Mouse (Mus musculus) midbrain, postnatal 0 days (tissue): ENCODE data around the gene Shroom2. TPM values are rescaled to one million over a fixed set of nuclear protein-coding genes. Genes with fewer than 3 reads are reported as not detected.
A peak's percentile ranks its signal among the peaks of the same experiment; 100 is the strongest.

Source experiments
- ATAC-seq: fragments of 200-750 bp; cut with Nextera tagmentation; 2 replicates; pipeline ENCODE4 v1.8.0; 2017; ENCODE audit warnings: moderate number of reproducible peaks, mild to moderate bottlenecking, moderate TSS enrichment, moderate library complexity; ENCODE audit not compliant: low FRiP score
- DNase-seq: peaks from one replicate; pipeline ENCODE4 v3.0.0-alpha.2; 2015; ENCODE audit warnings: low spot score
- H3K27ac ChIP-seq: fragments of 300-500 bp; sonication (generic); 2 replicates; pipeline ENCODE4 v1.5.1; 2014; ENCODE audit warnings: low read depth, mild to moderate bottlenecking, low read length, mixed read lengths
- H3K27me3 ChIP-seq: fragments of 300-500 bp; sonication (generic); 2 replicates; pipeline ENCODE4 v1.6.1; 2014; ENCODE audit warnings: low read length, control low read depth, mixed read lengths; ENCODE audit not compliant: insufficient read depth
- H3K36me3 ChIP-seq: fragments of 300-500 bp; sonication (generic); 2 replicates; pipeline ENCODE4 v1.6.1; 2014; ENCODE audit warnings: low read length, control low read depth, mixed read lengths; ENCODE audit not compliant: insufficient read depth
- H3K4me1 ChIP-seq: fragments of 300-500 bp; sonication (generic); 2 replicates; pipeline ENCODE4 v1.6.1; 2014; ENCODE audit warnings: mild to moderate bottlenecking, control low read depth, antibody characterized with exemption, low read length, mixed read lengths; ENCODE audit not compliant: insufficient read depth
- H3K4me2 ChIP-seq: fragments of 300-500 bp; sonication (generic); 2 replicates; pipeline ENCODE4 v1.6.1; 2014; ENCODE audit warnings: low read depth, mild to moderate bottlenecking, low read length, mixed read lengths; ENCODE audit not compliant: poor library complexity, severe bottlenecking
- H3K4me3 ChIP-seq: fragments of 300-500 bp; sonication (generic); 2 replicates; pipeline ENCODE4 v1.5.1; 2014; ENCODE audit warnings: low read depth, mild to moderate bottlenecking, low read length, moderate library complexity
- H3K9ac ChIP-seq: fragments of 300-500 bp; sonication (generic); replicated peaks from 2 replicates; pipeline ENCODE4 v1.6.1; 2014; ENCODE audit warnings: mild to moderate bottlenecking, low read length, moderate library complexity, mixed read lengths; ENCODE audit not compliant: poor library complexity, severe bottlenecking
- H3K9me3 ChIP-seq: fragments of 300-500 bp; sonication (generic); 2 replicates; pipeline ENCODE4 v1.6.1; 2016; ENCODE audit warnings: low read length, control low read depth
- CTCF ChIP-seq: IDR thresholded peaks from 2 replicates; pipeline ENCODE4 v1.5.1; 2016; ENCODE audit warnings: antibody characterized with exemption, mild to moderate bottlenecking
- WGBS: fragments of 180-500 bp; shearing (Covaris S2); extraction: QIAGEN DNeasy Blood & Tissue Kit; methylation state at CpG from one replicate; pipeline ENCODE4 v1.1.7; 2014; 5-methylcytosine and 5-hydroxymethylcytosine counted together
- polyA plus RNA-seq: library from polyadenylated mRNA; unstranded; fragments of >200 nt; fragmentation: Nextera tagmentation; extraction: Ambion mirVana; gene quantifications from 2 replicates; pipeline ENCODE4 v1.2.1, GENCODE M21; 2015
- total RNA-seq: library from RNA; depleted of rRNA; stranded (reverse); fragments of >200 nt; gene quantifications from 2 replicates; pipeline ENCODE4 v1.2.3, GENCODE M21; 2014; rRNA removed

The Shroom2 gene
- total RNA-seq (336 and 376 TPM in 2 replicates), polyA plus RNA-seq (143 and 148 TPM in 2 replicates)

DNA sequence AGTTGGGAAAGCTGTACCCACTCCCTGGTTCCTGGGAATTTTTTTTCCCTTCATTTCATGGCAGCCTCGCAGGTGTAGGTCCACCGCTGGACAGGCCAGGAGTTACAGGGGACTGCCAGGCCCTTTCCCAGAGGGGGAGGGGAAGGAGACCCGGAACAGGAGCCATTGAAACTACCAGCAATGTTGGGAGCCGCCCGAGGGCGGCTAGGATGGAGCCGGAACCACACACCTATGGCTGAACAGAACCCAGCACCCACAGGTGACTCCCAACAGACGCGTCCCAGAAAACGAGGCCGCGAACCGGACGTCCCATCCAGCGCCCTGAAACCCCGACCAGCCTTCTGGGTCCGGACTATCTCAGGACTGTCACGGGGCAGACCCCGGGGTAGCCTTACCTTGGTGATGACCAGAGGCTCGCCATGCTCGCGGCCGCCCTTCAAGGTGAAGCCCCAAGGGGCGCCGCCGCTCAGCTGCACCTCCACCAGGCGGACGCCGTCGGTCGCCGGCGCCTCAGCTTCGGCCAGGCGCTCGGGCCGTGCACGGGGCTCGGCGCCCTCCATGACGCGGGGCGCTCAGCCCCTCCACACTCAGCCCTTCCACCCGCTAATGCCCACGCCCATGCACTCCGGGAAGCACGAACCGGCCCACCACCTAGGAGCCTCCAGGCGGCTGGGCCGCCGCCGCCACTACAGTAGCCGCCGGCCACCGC lies at the start of gene Shroom2:
TSS of gene Shroom2 (minus strand) at position 575 of the 709 bp plus-strand sequence.
- H3K27me3 ChIP-seq: peaks cover 6% of the 10 kb centered on the region; the same call in 1 of the 2 replicates
- no peak for TF ChIP-seq CTCF
- H3K27ac ChIP-seq: no peak within 1 kb of the TSS
- peak within 1 kb of the TSS; percentile 60 for H3K9ac ChIP-seq
- WGBS: 16% methylated on average over 50 of the region's 55 CpGs
- no peaks in the 10 kb centered on the region for H3K4me1 ChIP-seq
- H3K4me3 ChIP-seq: peak within 1 kb of the TSS; percentile 52
- no peaks in the 10 kb centered on the region for H3K9me3 ChIP-seq
- no peaks in the 10 kb centered on the region for H3K36me3 ChIP-seq
- ATAC-seq (peak; percentile 86), DNase-seq (no peak)
- peak within 1 kb of the TSS; percentile 65 for H3K4me2 ChIP-seq

DNA sequence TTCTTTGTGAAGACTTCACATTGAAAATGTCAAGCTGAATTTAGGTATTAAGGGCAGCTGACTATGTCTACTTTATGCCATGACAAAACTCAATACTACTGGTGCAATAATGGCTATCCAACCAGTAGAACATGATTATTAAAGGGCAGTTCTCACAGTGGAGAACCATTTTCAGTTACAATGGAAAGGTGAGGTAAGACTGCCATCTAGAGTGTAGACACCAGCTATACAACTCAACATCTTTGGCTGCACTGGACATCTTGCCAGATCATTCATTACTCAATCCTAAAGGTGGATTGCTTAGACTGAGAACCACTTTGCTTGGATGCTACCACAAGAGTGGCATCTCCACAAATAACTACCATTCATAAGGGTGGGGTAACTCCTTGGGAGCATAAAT lies 49.7 kb upstream of the Shroom2 start:
- DNase-seq (peak; percentile 14), ATAC-seq (no peak)
- H3K9me3 ChIP-seq: no peaks in the 10 kb centered on the region
- TF ChIP-seq CTCF: peak; percentile 60
- H3K9ac ChIP-seq: no peak overlapping the region
- no peak overlapping the region for H3K4me3 ChIP-seq
- no peaks in the 10 kb centered on the region for H3K36me3 ChIP-seq
- H3K4me1 ChIP-seq: no peaks in the 10 kb centered on the region
- H3K4me2 ChIP-seq: no peak overlapping the region
- no peaks in the 10 kb centered on the region for H3K27me3 ChIP-seq
- H3K27ac ChIP-seq: no peak overlapping the region

DNA sequence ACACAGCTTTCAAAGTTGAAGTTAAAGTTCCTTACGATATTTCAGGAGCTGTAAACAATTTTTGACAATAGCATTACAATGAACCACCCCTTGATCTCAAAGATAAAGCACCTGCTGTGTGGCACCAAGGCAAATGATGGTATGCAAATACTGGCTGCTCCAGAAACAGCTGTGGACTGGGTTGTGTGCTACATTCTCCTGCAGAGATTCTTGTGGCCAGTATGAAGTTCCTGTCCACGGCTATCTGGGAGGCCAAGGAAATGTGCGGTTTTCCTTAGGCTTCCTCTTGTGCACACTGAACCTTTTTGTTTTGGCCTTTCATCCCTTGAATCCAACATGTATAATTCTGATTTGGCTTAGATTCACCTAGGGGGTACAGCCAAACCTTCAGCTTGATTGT lies 44.1 kb upstream of the Shroom2 start:
- Histone ChIP-seq H3K4me3 (no peak overlapping the region), H3K27me3 (no peaks in the 10 kb centered on the region), H3K4me2 (no peak overlapping the region), H3K9me3 (no peaks in the 10 kb centered on the region), H3K36me3 (no peaks in the 10 kb centered on the region), H3K4me1 (no peaks in the 10 kb centered on the region), H3K9ac (no peak overlapping the region), H3K27ac (no peak overlapping the region)
- WGBS: 72% methylated on average over 3 of the region's 3 CpGs
- DNase-seq (no peak), ATAC-seq (no peak)
- no peak for TF ChIP-seq CTCF

DNA sequence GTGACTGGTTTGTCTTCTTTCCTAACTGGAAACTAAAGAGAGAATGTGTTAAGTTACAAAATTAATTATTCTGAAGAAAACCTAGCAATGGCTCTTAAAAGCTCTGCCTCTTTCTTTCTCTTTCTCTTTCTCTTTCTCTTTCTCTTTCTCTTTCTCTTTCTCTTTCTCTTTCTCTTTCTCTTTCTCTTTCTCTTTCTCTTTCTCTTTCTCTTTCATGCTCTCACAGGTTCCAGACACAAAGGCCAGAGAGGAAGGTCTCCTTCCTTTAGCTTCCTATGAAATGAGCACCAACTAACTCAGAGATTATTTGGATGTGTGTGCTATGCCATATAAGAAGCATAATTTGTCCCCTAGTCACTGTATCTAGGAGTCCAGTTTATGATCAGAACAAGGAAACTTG lies 36.1 kb upstream of the Shroom2 start:
- DNase-seq (no peak), ATAC-seq (no peak)
- H3K36me3 ChIP-seq: no peaks in the 10 kb centered on the region
- H3K9me3 ChIP-seq: no peaks in the 10 kb centered on the region
- H3K4me2 ChIP-seq: no peak overlapping the region
- H3K4me1 ChIP-seq: no peaks in the 10 kb centered on the region
- no peak overlapping the region for H3K27ac ChIP-seq
- peaks cover 7% of the 10 kb centered on the region; the same call in 1 of the 2 replicates for H3K27me3 ChIP-seq
- H3K4me3 ChIP-seq: no peak overlapping the region
- TF ChIP-seq CTCF: no peak
- no peak overlapping the region for H3K9ac ChIP-seq

DNA sequence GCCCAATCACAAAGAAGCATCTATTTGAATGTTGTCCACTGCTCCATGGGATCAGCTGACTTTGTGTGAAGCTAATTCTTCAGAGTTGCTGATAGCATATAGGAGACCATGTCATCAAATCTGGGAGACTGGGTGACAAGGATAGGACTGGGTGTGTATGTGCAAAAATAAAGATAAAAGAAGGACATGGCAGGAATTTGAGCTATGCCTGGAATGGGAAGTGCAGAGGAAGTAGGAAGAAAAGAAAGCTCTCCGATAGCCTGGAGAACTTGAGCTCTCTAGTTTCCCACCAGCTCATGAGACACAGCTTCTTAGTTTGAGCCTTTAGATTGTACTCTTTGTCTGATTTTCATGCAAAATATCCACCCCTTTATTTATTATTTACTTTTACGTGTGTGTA lies 19.3 kb upstream of the Shroom2 start:
- Histone ChIP-seq H3K9ac (no peak overlapping the region), H3K27ac (no peak overlapping the region), H3K4me1 (no peaks in the 10 kb centered on the region), H3K4me2 (no peak overlapping the region), H3K9me3 (no peaks in the 10 kb centered on the region), H3K27me3 (no peaks in the 10 kb centered on the region), H3K4me3 (no peak overlapping the region), H3K36me3 (no peaks in the 10 kb centered on the region)
- DNase-seq (no peak), ATAC-seq (no peak)
- no peak for TF ChIP-seq CTCF
- 91% methylated on average over 2 of the region's 2 CpGs for WGBS

DNA sequence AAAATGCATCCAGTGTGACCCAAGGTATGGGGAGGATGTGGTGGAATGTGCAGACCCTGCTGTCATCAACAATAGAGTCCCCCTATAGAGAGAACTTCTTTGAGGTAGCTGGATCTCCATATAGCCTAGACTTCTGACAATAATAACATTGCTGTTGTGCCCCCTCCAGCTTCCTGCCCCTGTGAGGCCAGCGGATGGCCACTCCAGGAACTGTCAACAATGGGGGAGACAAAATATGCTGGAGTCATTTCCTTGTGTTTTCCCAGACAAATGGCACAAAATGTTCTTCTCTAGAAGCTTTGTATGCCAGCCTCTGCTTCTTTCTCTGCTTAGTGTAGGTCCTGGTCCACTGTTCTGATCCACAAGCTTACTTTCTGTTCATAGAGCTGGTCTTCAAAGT lies 18.9 kb upstream of the Shroom2 start:
- H3K27ac ChIP-seq: no peak overlapping the region
- no peaks in the 10 kb centered on the region for H3K36me3 ChIP-seq
- ATAC-seq (no peak), DNase-seq (no peak)
- H3K27me3 ChIP-seq: no peaks in the 10 kb centered on the region
- no peak overlapping the region for H3K9ac ChIP-seq
- no peaks in the 10 kb centered on the region for H3K9me3 ChIP-seq
- TF ChIP-seq CTCF: no peak
- H3K4me2 ChIP-seq: no peak overlapping the region
- WGBS: 69% methylated on average over 1 of the region's 1 CpGs
- no peaks in the 10 kb centered on the region for H3K4me1 ChIP-seq
- H3K4me3 ChIP-seq: no peak overlapping the region
